Mouse (Mus musculus): ENCODE measurements around the gene Cpt1c. TPM values are rescaled to one million over a fixed set of nuclear protein-coding genes. Genes with fewer than 3 reads are reported as not detected.

Gene Cpt1c
- polyA plus RNA-seq, 1 experiment from 2014 or later = 44.2 TPM

- Histone ChIP-seq H3K27ac (no peak overlapping the region), H3K4me1 (peaks cover 26% of the 10 kb centered on the region), H3K27me3 (no peaks in the 10 kb centered on the region), H3K4me3 (no peak overlapping the region), H3K4me2 (replicated peaks) (no peak overlapping the region), H3K9me3 (replicated peaks) (no peaks in the 10 kb centered on the region), H3K9ac (peak overlapping the region; percentile 18; the same call in 1 of the 2 replicates), H3K36me3 (peaks cover 51% of the 10 kb centered on the region)
- 89% methylated on average over 4 of the region's 4 CpGs for WGBS
- no peak for ATAC-seq (ENCODE audit: low FRiP score)
Observed at GRCm38 (mm10) chr7:45012824-45013223, 38.2 kb upstream of the Cpt1c start.

DNA sequence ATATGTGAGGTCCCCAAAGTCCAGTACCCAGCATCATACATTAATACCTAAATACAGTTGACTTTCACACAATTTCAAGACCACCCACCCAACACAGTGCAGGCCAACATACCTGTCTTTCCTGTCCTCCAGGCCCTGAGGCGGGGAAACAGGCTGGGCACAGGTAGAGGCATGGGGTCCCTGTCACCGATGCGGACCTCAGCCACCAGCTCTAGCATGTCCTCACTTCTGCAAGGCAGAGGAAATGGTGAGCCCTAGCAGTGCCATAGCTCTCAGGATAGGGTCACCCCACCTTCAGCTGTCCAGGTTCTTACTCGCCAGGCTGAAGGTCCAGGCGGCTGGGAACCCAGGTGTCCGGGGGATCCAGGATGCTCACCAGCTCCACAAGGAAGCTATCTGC lies 37.4 kb upstream of the Cpt1c start:
- peaks cover 59% of the 10 kb centered on the region for H3K36me3 ChIP-seq

GRCm38 (mm10) chr7:45008411-45008810 lies 33.8 kb upstream of the Cpt1c start:
- Histone ChIP-seq H3K9ac (no peak overlapping the region), H3K9me3 (replicated peaks) (no peaks in the 10 kb centered on the region), H3K27ac (no peak overlapping the region), H3K4me2 (replicated peaks) (no peak overlapping the region), H3K36me3 (peaks cover 92% of the 10 kb centered on the region), H3K4me3 (no peak overlapping the region), H3K27me3 (no peaks in the 10 kb centered on the region), H3K4me1 (no peaks in the 10 kb centered on the region; the same call in 1 of the 2 replicates)
- no peak for ATAC-seq (ENCODE audit: low FRiP score)
- 94% methylated on average over 19 of the region's 19 CpGs for WGBS

More for the DNA sequence above, 37.4 kb upstream of the Cpt1c start:
- H3K9ac ChIP-seq = no peak overlapping the region
- H3K27me3 ChIP-seq = no peaks in the 10 kb centered on the region
- no peak overlapping the region for H3K4me3 ChIP-seq
- ATAC-seq (ENCODE audit: low FRiP score) = no peak
- no peaks in the 10 kb centered on the region for H3K9me3 ChIP-seq (replicated peaks)
- H3K4me1 ChIP-seq = peaks cover 22% of the 10 kb centered on the region
- H3K4me2 ChIP-seq (replicated peaks) = no peak overlapping the region
- 96% methylated on average over 6 of the region's 6 CpGs for WGBS
- H3K27ac ChIP-seq = no peak overlapping the region

- Histone ChIP-seq H3K36me3 (peaks cover 94% of the 10 kb centered on the region), H3K27ac (no peak overlapping the region), H3K4me2 (replicated peaks) (no peak overlapping the region), H3K27me3 (no peaks in the 10 kb centered on the region), H3K9me3 (replicated peaks) (no peaks in the 10 kb centered on the region), H3K4me3 (no peak overlapping the region), H3K9ac (no peak overlapping the region), H3K4me1 (no peaks in the 10 kb centered on the region; the same call in 1 of the 2 replicates)
- no peak for ATAC-seq (ENCODE audit: low FRiP score)
- WGBS = 96% methylated on average over 30 of the region's 30 CpGs
Observed at GRCm38 (mm10) chr7:45007846-45008245, 33.2 kb upstream of the Cpt1c start.

DNA sequence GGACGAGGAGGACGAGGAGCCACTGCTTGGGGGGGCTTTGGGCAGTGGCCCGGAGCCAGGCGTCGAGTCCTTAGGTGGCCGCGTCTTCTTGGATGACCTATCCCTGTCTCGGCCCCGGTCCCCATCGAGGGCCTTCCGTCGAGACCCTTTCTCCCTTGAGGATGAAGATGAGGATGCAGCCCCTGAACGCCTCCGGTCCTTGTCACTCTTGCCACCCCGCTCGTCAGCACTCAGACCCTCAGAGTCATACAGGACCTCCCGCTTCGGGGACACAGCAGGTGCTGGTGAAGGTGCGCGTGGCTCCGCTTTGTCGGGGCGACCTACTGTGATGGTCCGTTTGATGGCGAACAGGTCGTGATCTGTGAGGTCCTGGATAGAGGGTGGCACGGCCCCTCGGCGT lies 32.5 kb upstream of the Cpt1c start:
- Histone ChIP-seq H3K27ac (no peak overlapping the region), H3K36me3 (peaks cover 94% of the 10 kb centered on the region)
- 97% methylated on average over 29 of the region's 29 CpGs for WGBS

DNA sequence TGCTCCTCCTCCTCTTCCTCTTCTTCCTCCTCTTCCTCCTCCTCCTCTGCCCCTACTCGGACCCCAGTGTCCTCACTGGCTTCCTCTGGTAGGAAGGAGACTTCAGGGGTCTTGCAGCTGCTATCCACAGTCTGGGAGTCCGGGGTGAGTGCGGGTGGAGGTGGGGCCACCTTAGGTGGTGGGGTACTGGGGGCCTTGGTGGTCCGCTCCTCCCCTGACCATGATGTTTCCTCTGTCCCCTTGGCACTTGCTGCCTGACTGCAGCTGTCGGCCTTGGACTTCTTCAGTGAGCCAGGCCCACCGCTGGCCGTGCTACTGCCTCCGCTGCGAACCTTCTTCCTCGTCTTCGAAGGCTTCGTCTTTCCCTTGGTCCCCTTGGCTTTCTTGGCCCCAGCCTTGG lies 31.9 kb upstream of the Cpt1c start:
- H3K4me3 ChIP-seq = no peak overlapping the region
- no peak overlapping the region for H3K27ac ChIP-seq
- no peaks in the 10 kb centered on the region for H3K27me3 ChIP-seq
- 98% methylated on average over 12 of the region's 12 CpGs for WGBS
- ATAC-seq (ENCODE audit: low FRiP score) = no peak
- H3K4me2 ChIP-seq (replicated peaks) = no peak overlapping the region
- H3K36me3 ChIP-seq = peaks cover 94% of the 10 kb centered on the region
- H3K4me1 ChIP-seq = no peaks in the 10 kb centered on the region
- H3K9ac ChIP-seq = no peak overlapping the region
- H3K9me3 ChIP-seq (replicated peaks) = no peaks in the 10 kb centered on the region

More for the DNA sequence above, 32.5 kb upstream of the Cpt1c start:
- ATAC-seq (ENCODE audit: low FRiP score) = no peak
- Histone ChIP-seq H3K27me3 (no peaks in the 10 kb centered on the region), H3K4me1 (no peaks in the 10 kb centered on the region), H3K9me3 (replicated peaks) (no peaks in the 10 kb centered on the region), H3K4me3 (no peak overlapping the region), H3K9ac (no peak overlapping the region), H3K4me2 (replicated peaks) (no peak overlapping the region)

DNA sequence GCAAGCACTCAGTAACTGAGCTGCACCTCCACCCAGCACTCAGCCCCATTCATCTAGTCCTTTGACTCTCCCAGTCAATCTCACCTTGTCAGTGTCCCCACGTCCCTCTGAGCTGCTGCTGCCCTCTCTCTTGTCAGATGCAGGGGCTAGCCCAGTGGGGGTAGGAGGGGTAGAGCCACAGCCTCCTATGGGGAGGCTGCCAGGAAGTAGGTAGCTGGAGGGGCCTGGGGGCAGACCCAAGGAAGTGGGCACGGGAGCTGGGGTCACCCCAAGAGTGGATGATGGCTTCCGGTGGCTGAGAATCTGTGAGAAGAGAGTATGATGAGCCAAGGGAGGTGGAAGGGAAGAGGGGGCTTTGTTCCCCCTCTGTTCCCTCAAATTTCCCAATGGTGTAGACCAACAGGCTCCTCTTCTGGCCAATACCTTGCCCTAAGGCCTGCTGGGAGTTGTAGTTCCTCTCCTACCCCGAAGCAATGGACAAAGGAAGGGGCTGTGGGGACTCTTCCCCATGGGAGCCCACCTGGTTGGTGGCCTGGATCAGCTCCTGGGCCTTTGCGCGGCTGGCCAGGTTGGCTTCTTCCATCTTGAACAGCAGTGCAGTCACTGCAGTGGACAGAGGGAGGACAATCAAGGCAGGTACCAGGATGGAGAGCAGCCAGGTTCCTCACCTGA lies 30.8 kb upstream of the Cpt1c start:
- no peak overlapping the region for H3K4me2 ChIP-seq (replicated peaks)
- no peaks in the 10 kb centered on the region for H3K4me1 ChIP-seq
- H3K27ac ChIP-seq = no peak overlapping the region
- H3K9ac ChIP-seq = peak overlapping the region; percentile 27; the same call in 1 of the 2 replicates
- WGBS = 94% methylated on average over 6 of the region's 6 CpGs
- ATAC-seq (ENCODE audit: low FRiP score) = no peak
- H3K36me3 ChIP-seq = peaks cover 98% of the 10 kb centered on the region
- H3K4me3 ChIP-seq = no peak overlapping the region
- no peaks in the 10 kb centered on the region for H3K27me3 ChIP-seq
- no peaks in the 10 kb centered on the region for H3K9me3 ChIP-seq (replicated peaks)

DNA sequence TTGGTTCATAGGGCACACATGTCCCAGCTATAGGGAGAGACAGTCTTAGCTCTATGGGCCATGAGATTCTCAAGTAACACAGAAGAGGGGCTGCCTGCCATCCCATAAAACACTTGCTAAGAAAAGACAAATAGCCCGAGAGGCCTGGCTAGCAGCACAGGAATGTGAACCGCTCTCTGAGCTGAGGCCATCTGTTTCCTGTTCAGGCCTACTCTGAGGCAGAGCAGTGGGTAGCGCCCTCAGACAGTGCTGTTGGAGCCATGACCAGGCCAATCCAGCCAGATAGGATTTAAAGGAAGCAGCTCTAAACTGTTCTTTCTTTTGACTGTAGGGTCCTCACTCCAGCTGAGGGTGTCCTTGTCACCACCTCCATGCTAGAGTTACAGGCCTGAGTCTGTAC lies 29.9 kb upstream of the Cpt1c start:
- 85% methylated on average over 3 of the region's 3 CpGs for WGBS
- no peak overlapping the region for H3K9ac ChIP-seq
- H3K9me3 ChIP-seq (replicated peaks) = no peaks in the 10 kb centered on the region
- H3K4me2 ChIP-seq (replicated peaks) = no peak overlapping the region
- no peak overlapping the region for H3K27ac ChIP-seq
- H3K4me3 ChIP-seq = no peak overlapping the region
- no peaks in the 10 kb centered on the region for H3K27me3 ChIP-seq
- peaks cover 98% of the 10 kb centered on the region for H3K36me3 ChIP-seq
- H3K4me1 ChIP-seq = peaks cover 2% of the 10 kb centered on the region; the same call in 1 of the 2 replicates
- ATAC-seq (ENCODE audit: low FRiP score) = no peak

GRCm38 (mm10) chr7:45002440-45002839 lies 27.8 kb upstream of the Cpt1c start:
- H3K9me3 ChIP-seq (replicated peaks) = no peaks in the 10 kb centered on the region
- H3K9ac ChIP-seq = no peak overlapping the region
- H3K27me3 ChIP-seq = no peaks in the 10 kb centered on the region
- WGBS = 87% methylated on average over 7 of the region's 7 CpGs
- no peak overlapping the region for H3K4me2 ChIP-seq (replicated peaks)
- ATAC-seq (ENCODE audit: low FRiP score) = no peak
- H3K36me3 ChIP-seq = peaks cover 80% of the 10 kb centered on the region
- H3K27ac ChIP-seq = 0 out of 2 replicates have a peak overlapping the region, but pooled peaks have one; percentile 23
- H3K4me1 ChIP-seq = peaks cover 17% of the 10 kb centered on the region
- H3K4me3 ChIP-seq = no peak overlapping the region

GRCm38 (mm10) chr7:45000539-45001114 lies 26.0 kb upstream of the Cpt1c start:
- Histone ChIP-seq H3K4me3 (no peak overlapping the region), H3K9me3 (replicated peaks) (no peaks in the 10 kb centered on the region), H3K27me3 (no peaks in the 10 kb centered on the region), H3K4me2 (replicated peaks) (no peak overlapping the region), H3K27ac (no peak overlapping the region), H3K36me3 (peaks cover 64% of the 10 kb centered on the region), H3K9ac (0 out of 2 replicates have a peak overlapping the region, but pooled peaks have one; percentile 15), H3K4me1 (peaks cover 27% of the 10 kb centered on the region)
- 89% methylated on average over 21 of the region's 21 CpGs for WGBS
- ATAC-seq (ENCODE audit: low FRiP score) = no peak

DNA sequence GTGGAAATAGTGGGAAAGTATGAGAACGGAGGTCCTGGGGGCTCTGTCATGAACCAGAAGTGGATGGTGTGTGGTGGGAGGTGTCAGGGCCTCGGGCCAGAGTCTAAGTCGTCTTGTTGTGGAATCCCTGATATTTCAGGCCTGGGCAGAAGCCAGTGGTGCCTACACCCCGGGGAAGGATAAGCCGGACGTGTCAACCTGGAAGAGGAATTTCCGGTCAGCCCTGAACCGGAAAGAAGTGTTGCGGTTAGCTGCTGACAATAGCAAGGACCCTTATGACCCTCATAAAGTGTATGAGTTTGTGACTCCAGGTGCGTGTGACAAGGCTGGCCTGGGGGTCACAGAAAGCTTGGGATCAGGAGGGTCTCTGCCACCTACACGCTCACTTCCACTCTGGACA lies 25.1 kb upstream of the Cpt1c start:
- H3K36me3 ChIP-seq = peaks cover 64% of the 10 kb centered on the region
- no peak overlapping the region for H3K27ac ChIP-seq
- 0 out of 2 replicates have a peak overlapping the region, but pooled peaks have one; percentile 8 for H3K4me3 ChIP-seq
- 85% methylated on average over 11 of the region's 11 CpGs for WGBS
- no peaks in the 10 kb centered on the region for H3K27me3 ChIP-seq
- peaks cover 27% of the 10 kb centered on the region for H3K4me1 ChIP-seq
- ATAC-seq (ENCODE audit: low FRiP score) = no peak
- H3K4me2 ChIP-seq (replicated peaks) = no peak overlapping the region
- H3K9ac ChIP-seq = no peak overlapping the region
- H3K9me3 ChIP-seq (replicated peaks) = no peaks in the 10 kb centered on the region

DNA sequence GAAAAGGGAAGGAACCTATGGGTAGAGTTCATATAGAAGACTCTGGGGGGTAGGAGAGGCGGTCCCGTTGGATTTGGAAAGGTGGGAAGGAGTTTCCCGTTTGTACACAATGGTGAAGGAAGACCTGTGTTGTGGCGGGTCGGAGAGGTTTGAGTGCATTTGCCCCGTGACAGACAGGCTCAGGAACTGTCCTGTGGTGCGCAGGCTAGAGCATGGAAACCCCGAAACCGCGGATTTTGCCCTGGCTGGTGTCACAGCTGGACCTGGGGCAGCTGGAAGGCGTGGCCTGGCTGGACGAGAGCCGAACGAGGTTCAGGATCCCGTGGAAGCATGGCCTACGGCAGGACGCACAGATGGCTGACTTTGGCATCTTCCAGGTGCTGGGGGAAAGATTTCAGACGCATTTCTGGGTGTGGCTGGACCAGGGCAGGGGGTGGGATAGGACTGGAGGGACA lies 23.9 kb upstream of the Cpt1c start, which contains the start of gene Bcl2l12:
Gene Bcl2l12 (minus strand): TSS at position 212 of the 455 bp plus-strand sequence.
- Histone ChIP-seq H3K4me1 (peaks cover 27% of the 10 kb centered on the region), H3K4me2 (replicated peaks) (peak within 1 kb of the TSS; percentile 71)

More for the DNA sequence above, 23.9 kb upstream of the Cpt1c start, which contains the start of gene Bcl2l12:
- Histone ChIP-seq H3K36me3 (peaks cover 61% of the 10 kb centered on the region), H3K4me3 (peak within 1 kb of the TSS; percentile 63), H3K9me3 (replicated peaks) (no peaks in the 10 kb centered on the region), H3K27me3 (no peaks in the 10 kb centered on the region), H3K9ac (peak within 1 kb of the TSS; percentile 79), H3K27ac (peak within 1 kb of the TSS; percentile 82)
- no peak for ATAC-seq (ENCODE audit: low FRiP score)
- 2% methylated on average over 18 of the region's 18 CpGs for WGBS
